Mouse (Mus musculus): ENCODE data around the gene Prdm8. TPM values are rescaled to one million over a fixed set of nuclear protein-coding genes. Genes with fewer than 3 reads are reported as not detected.

The Prdm8 gene
- polyA plus RNA-seq, 1 experiment from 2014 or later, result 3.5 TPM

GRCm38 (mm10) chr5:98192295-98192983 lies 25.4 kb downstream of the Prdm8 start:
- no peak overlapping the region for H3K9ac ChIP-seq (replicated peaks; ENCODE audit: low read length)
- H3K4me2 ChIP-seq (ENCODE audit: low read length), result no peak overlapping the region
- H3K9me3 ChIP-seq (ENCODE audit: control insufficient read depth, low read length), result no peaks in the 10 kb centered on the region
- no peak for ATAC-seq (ENCODE audit: low FRiP score, low TSS enrichment)
- peak; percentile 40 for DNase-seq
- no peak overlapping the region for H3K27ac ChIP-seq (replicated peaks; ENCODE audit: low read depth, low read length)
- WGBS, result 30% methylated on average over 4 of the region's 4 CpGs
- no peak overlapping the region for H3K4me3 ChIP-seq (replicated peaks; ENCODE audit: low read depth, low read length)
- peaks cover 4% of the 10 kb centered on the region; the same call in 1 of the 2 replicates for H3K4me1 ChIP-seq (ENCODE audit: control insufficient read depth, insufficient read depth, low read length)
- H3K27me3 ChIP-seq (ENCODE audit: control insufficient read depth, insufficient read depth, low read length), result peaks cover 46% of the 10 kb centered on the region
- no peaks in the 10 kb centered on the region for H3K36me3 ChIP-seq (ENCODE audit: control insufficient read depth, insufficient read depth, low read length)

GRCm38 (mm10) chr5:98194959-98195358 lies 28.0 kb downstream of the Prdm8 start:
- peaks cover 22% of the 10 kb centered on the region for H3K27me3 ChIP-seq (ENCODE audit: control insufficient read depth, insufficient read depth, low read length)
- H3K36me3 ChIP-seq (ENCODE audit: control insufficient read depth, insufficient read depth, low read length), result no peaks in the 10 kb centered on the region
- no peak for ATAC-seq (ENCODE audit: low FRiP score, low TSS enrichment)
- H3K9ac ChIP-seq (replicated peaks; ENCODE audit: low read length), result no peak overlapping the region
- 97% methylated on average over 1 of the region's 1 CpGs for WGBS
- H3K4me1 ChIP-seq (ENCODE audit: control insufficient read depth, insufficient read depth, low read length), result no peaks in the 10 kb centered on the region
- H3K4me3 ChIP-seq (replicated peaks; ENCODE audit: low read depth, low read length), result no peak overlapping the region
- no peaks in the 10 kb centered on the region for H3K9me3 ChIP-seq (ENCODE audit: control insufficient read depth, low read length)
- no peak overlapping the region for H3K27ac ChIP-seq (replicated peaks; ENCODE audit: low read depth, low read length)
- H3K4me2 ChIP-seq (ENCODE audit: low read length), result no peak overlapping the region
- no peak for DNase-seq

GRCm38 (mm10) chr5:98198412-98199218 lies 31.6 kb downstream of the Prdm8 start:
- no peak overlapping the region for H3K9ac ChIP-seq (replicated peaks; ENCODE audit: low read length)
- H3K4me3 ChIP-seq (replicated peaks; ENCODE audit: low read depth, low read length), result no peak overlapping the region
- 62% methylated on average over 7 of the region's 7 CpGs for WGBS
- H3K4me1 ChIP-seq (ENCODE audit: control insufficient read depth, insufficient read depth, low read length), result no peaks in the 10 kb centered on the region
- H3K4me2 ChIP-seq (ENCODE audit: low read length), result no peak overlapping the region
- ATAC-seq (ENCODE audit: low FRiP score, low TSS enrichment), result no peak
- no peaks in the 10 kb centered on the region for H3K9me3 ChIP-seq (ENCODE audit: control insufficient read depth, low read length)
- H3K27me3 ChIP-seq (ENCODE audit: control insufficient read depth, insufficient read depth, low read length), result no peaks in the 10 kb centered on the region
- no peak overlapping the region for H3K27ac ChIP-seq (replicated peaks; ENCODE audit: low read depth, low read length)
- no peaks in the 10 kb centered on the region for H3K36me3 ChIP-seq (ENCODE audit: control insufficient read depth, insufficient read depth, low read length)
- DNase-seq, result peak; percentile 74

GRCm38 (mm10) chr5:98199219-98199552 lies 32.2 kb downstream of the Prdm8 start:
- DNase-seq (no peak), ATAC-seq (ENCODE audit: low FRiP score, low TSS enrichment) (no peak)
- Histone ChIP-seq H3K4me1 (ENCODE audit: control insufficient read depth, insufficient read depth, low read length) (no peaks in the 10 kb centered on the region), H3K27me3 (ENCODE audit: control insufficient read depth, insufficient read depth, low read length) (no peaks in the 10 kb centered on the region), H3K4me2 (ENCODE audit: low read length) (no peak overlapping the region), H3K9ac (replicated peaks; ENCODE audit: low read length) (no peak overlapping the region), H3K9me3 (ENCODE audit: control insufficient read depth, low read length) (no peaks in the 10 kb centered on the region), H3K27ac (replicated peaks; ENCODE audit: low read depth, low read length) (no peak overlapping the region), H3K36me3 (ENCODE audit: control insufficient read depth, insufficient read depth, low read length) (no peaks in the 10 kb centered on the region), H3K4me3 (replicated peaks; ENCODE audit: low read depth, low read length) (no peak overlapping the region)
- WGBS, result 82% methylated on average over 7 of the region's 7 CpGs

- 52% methylated on average over 3 of the region's 3 CpGs for WGBS
- DNase-seq (peak; percentile 68), ATAC-seq (ENCODE audit: low FRiP score, low TSS enrichment) (no peak)
- Histone ChIP-seq H3K4me2 (ENCODE audit: low read length) (no peak overlapping the region), H3K27me3 (ENCODE audit: control insufficient read depth, insufficient read depth, low read length) (no peaks in the 10 kb centered on the region), H3K36me3 (ENCODE audit: control insufficient read depth, insufficient read depth, low read length) (no peaks in the 10 kb centered on the region), H3K9ac (replicated peaks; ENCODE audit: low read length) (no peak overlapping the region), H3K4me1 (ENCODE audit: control insufficient read depth, insufficient read depth, low read length) (no peaks in the 10 kb centered on the region), H3K4me3 (replicated peaks; ENCODE audit: low read depth, low read length) (no peak overlapping the region), H3K27ac (replicated peaks; ENCODE audit: low read depth, low read length) (no peak overlapping the region), H3K9me3 (ENCODE audit: control insufficient read depth, low read length) (no peaks in the 10 kb centered on the region)
Observed at GRCm38 (mm10) chr5:98201606-98202005, 34.6 kb downstream of the Prdm8 start.

GRCm38 (mm10) chr5:98202996-98203395 lies 36.0 kb downstream of the Prdm8 start:
- ATAC-seq (ENCODE audit: low FRiP score, low TSS enrichment), result no peak
- WGBS, result 65% methylated on average over 4 of the region's 4 CpGs
- H3K9me3 ChIP-seq (ENCODE audit: control insufficient read depth, low read length), result no peaks in the 10 kb centered on the region
- H3K27ac ChIP-seq (replicated peaks; ENCODE audit: low read depth, low read length), result no peak overlapping the region
- no peaks in the 10 kb centered on the region for H3K27me3 ChIP-seq (ENCODE audit: control insufficient read depth, insufficient read depth, low read length)
- H3K4me1 ChIP-seq (ENCODE audit: control insufficient read depth, insufficient read depth, low read length), result no peaks in the 10 kb centered on the region
- no peak overlapping the region for H3K4me3 ChIP-seq (replicated peaks; ENCODE audit: low read depth, low read length)
- no peak for DNase-seq
- H3K36me3 ChIP-seq (ENCODE audit: control insufficient read depth, insufficient read depth, low read length), result no peaks in the 10 kb centered on the region
- H3K9ac ChIP-seq (replicated peaks; ENCODE audit: low read length), result no peak overlapping the region
- H3K4me2 ChIP-seq (ENCODE audit: low read length), result no peak overlapping the region

- WGBS, result 67% methylated on average over 4 of the region's 4 CpGs
- DNase-seq (peak; percentile 17), ATAC-seq (ENCODE audit: low FRiP score, low TSS enrichment) (no peak)
- no peaks in the 10 kb centered on the region for H3K27me3 ChIP-seq (ENCODE audit: control insufficient read depth, insufficient read depth, low read length)
- H3K9me3 ChIP-seq (ENCODE audit: control insufficient read depth, low read length), result no peaks in the 10 kb centered on the region; the same call in 1 of the 2 replicates
- no peaks in the 10 kb centered on the region for H3K36me3 ChIP-seq (ENCODE audit: control insufficient read depth, insufficient read depth, low read length)
- H3K9ac ChIP-seq (replicated peaks; ENCODE audit: low read length), result no peak overlapping the region
- H3K4me3 ChIP-seq (replicated peaks; ENCODE audit: low read depth, low read length), result no peak overlapping the region
- H3K4me2 ChIP-seq (ENCODE audit: low read length), result no peak overlapping the region
- H3K27ac ChIP-seq (replicated peaks; ENCODE audit: low read depth, low read length), result no peak overlapping the region
- no peaks in the 10 kb centered on the region for H3K4me1 ChIP-seq (ENCODE audit: control insufficient read depth, insufficient read depth, low read length)
Observed at GRCm38 (mm10) chr5:98212501-98212900, 45.5 kb downstream of the Prdm8 start.

GRCm38 (mm10) chr5:98221956-98222355 lies 55.0 kb downstream of the Prdm8 start:
- H3K4me3 ChIP-seq (replicated peaks; ENCODE audit: low read depth, low read length), result no peak overlapping the region
- no peaks in the 10 kb centered on the region for H3K36me3 ChIP-seq (ENCODE audit: control insufficient read depth, insufficient read depth, low read length)
- no peak overlapping the region for H3K9ac ChIP-seq (replicated peaks; ENCODE audit: low read length)
- no peaks in the 10 kb centered on the region for H3K4me1 ChIP-seq (ENCODE audit: control insufficient read depth, insufficient read depth, low read length)
- WGBS, result 39% methylated on average over 4 of the region's 4 CpGs
- no peak overlapping the region for H3K27ac ChIP-seq (replicated peaks; ENCODE audit: low read depth, low read length)
- H3K27me3 ChIP-seq (ENCODE audit: control insufficient read depth, insufficient read depth, low read length), result no peaks in the 10 kb centered on the region
- no peak overlapping the region for H3K4me2 ChIP-seq (ENCODE audit: low read length)
- peak; percentile 16 for DNase-seq
- ATAC-seq (ENCODE audit: low FRiP score, low TSS enrichment), result no peak
- 0 out of 2 replicates have a peak, but pooled peaks cover under 1% of the 10 kb centered on the region for H3K9me3 ChIP-seq (ENCODE audit: control insufficient read depth, low read length)

DNA sequence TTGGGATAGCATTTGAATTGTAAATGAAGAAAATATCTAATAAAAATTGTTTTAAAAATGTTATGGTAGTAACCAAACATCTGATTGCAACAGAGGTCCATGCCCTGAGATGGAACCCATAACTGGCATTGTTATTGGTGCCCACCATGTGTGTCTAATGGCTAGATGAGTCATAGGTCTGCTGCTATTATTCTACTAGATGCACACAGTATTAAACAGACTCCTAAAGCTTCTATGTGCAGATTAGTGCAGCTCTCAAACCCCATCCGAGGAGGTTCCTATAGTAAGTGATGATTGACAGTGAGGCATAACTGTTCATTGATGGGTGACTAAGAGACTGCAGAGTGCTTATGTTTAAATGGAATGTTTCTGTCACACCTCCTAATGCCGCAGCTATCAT lies 59.7 kb downstream of the Prdm8 start:
- H3K4me1 ChIP-seq (ENCODE audit: control insufficient read depth, insufficient read depth, low read length), result no peaks in the 10 kb centered on the region
- WGBS, result 70% methylated on average over 2 of the region's 2 CpGs

More for the DNA sequence above, 59.7 kb downstream of the Prdm8 start:
- H3K9ac ChIP-seq (replicated peaks; ENCODE audit: low read length), result no peak overlapping the region
- DNase-seq, result no peak
- H3K4me3 ChIP-seq (replicated peaks; ENCODE audit: low read depth, low read length), result no peak overlapping the region
- no peaks in the 10 kb centered on the region for H3K36me3 ChIP-seq (ENCODE audit: control insufficient read depth, insufficient read depth, low read length)
- no peak overlapping the region for H3K4me2 ChIP-seq (ENCODE audit: low read length)
- no peak overlapping the region for H3K27ac ChIP-seq (replicated peaks; ENCODE audit: low read depth, low read length)
- H3K9me3 ChIP-seq (ENCODE audit: control insufficient read depth, low read length), result 0 out of 2 replicates have a peak, but pooled peaks cover 4% of the 10 kb centered on the region
- ATAC-seq (ENCODE audit: low FRiP score, low TSS enrichment), result no peak
- no peaks in the 10 kb centered on the region for H3K27me3 ChIP-seq (ENCODE audit: control insufficient read depth, insufficient read depth, low read length)

Data from midbrain, embryonic 14.5 days (tissue).